Mouse (Mus musculus): ENCODE measurements around the gene Lrrc8d.
"Not testable (repeated sequence)": the region's sequence is repeated elsewhere in the genome, so short reads cannot be mapped to it uniquely, and the experiment has no call there.

- TF ChIP-seq CTCF, EP300 (IDR thresholded peaks at IDR 0.05; ENCODE audit: low read depth): not testable (repeated sequence)
These were observed 13.9 kb upstream of the Lrrc8d start for GRCm38 (mm10) chr5:105685780-105686305.

Measured in heart, postnatal 0 days (tissue).